Mouse (Mus musculus) heart, postnatal 0 days (tissue): ENCODE measurements around the gene Reep3. TPM values are rescaled to one million over a fixed set of nuclear protein-coding genes. Genes with fewer than 3 reads are reported as not detected.

Source experiments
- ATAC-seq: fragments of 200-750 bp; cut with Nextera tagmentation; 2 replicates; pipeline ENCODE4 v1.8.0; 2017; ENCODE audit warnings: low read depth, moderate number of reproducible peaks, moderate library complexity; ENCODE audit not compliant: insufficient read depth
- DNase-seq: peaks from one replicate; pipeline ENCODE4 v3.0.0-alpha.2; 2016; ENCODE audit warnings: low spot score
- H3K27ac ChIP-seq: fragments of 300-500 bp; sonication (generic); 2 replicates; pipeline ENCODE4 v1.5.1; 2014; ENCODE audit warnings: low read depth, mild to moderate bottlenecking
- H3K27me3 ChIP-seq: fragments of 300-500 bp; sonication (generic); 2 replicates; pipeline ENCODE4 v1.6.1; 2014; ENCODE audit warnings: low read length, mixed read lengths; ENCODE audit not compliant: control insufficient read depth, insufficient read depth
- H3K36me3 ChIP-seq: fragments of 300-500 bp; sonication (generic); replicated peaks from 2 replicates; pipeline ENCODE4 v1.6.1; 2014; ENCODE audit warnings: low read length, mixed read lengths; ENCODE audit not compliant: control insufficient read depth, insufficient read depth
- H3K4me1 ChIP-seq: fragments of 300-500 bp; sonication (generic); 2 replicates; pipeline ENCODE4 v1.6.1; 2014; ENCODE audit warnings: antibody characterized with exemption; ENCODE audit not compliant: control insufficient read depth, insufficient read depth
- H3K4me2 ChIP-seq: fragments of 300-500 bp; sonication (generic); 2 replicates; pipeline ENCODE4 v1.6.1; 2014; ENCODE audit warnings: low read depth, mild to moderate bottlenecking, low read length, moderate library complexity
- H3K4me3 ChIP-seq: fragments of 300-500 bp; sonication (generic); 2 replicates; pipeline ENCODE4 v1.5.1; 2014; ENCODE audit warnings: low read depth, low read length
- H3K9ac ChIP-seq: fragments of 300-500 bp; sonication (generic); replicated peaks from 2 replicates; pipeline ENCODE4 v1.6.1; 2014; ENCODE audit warnings: low read depth, low read length, mixed read lengths
- H3K9me3 ChIP-seq: fragments of 300-500 bp; sonication (generic); replicated peaks from 2 replicates; pipeline ENCODE4 v1.6.1; 2016; ENCODE audit warnings: low read length; ENCODE audit not compliant: control insufficient read depth
- CTCF ChIP-seq: IDR thresholded peaks from 2 replicates; pipeline ENCODE4 v1.5.1; 2016; ENCODE audit warnings: antibody characterized with exemption, control low read depth, low read depth
- EP300 ChIP-seq: IDR thresholded peaks from 2 replicates; pipeline ENCODE4 v1.6.1; 2016; ENCODE audit warnings: antibody characterized with exemption, low read depth
- WGBS: fragments of 180-500 bp; shearing (Covaris S2); extraction: QIAGEN DNeasy Blood & Tissue Kit; methylation state at CpG from one replicate; pipeline ENCODE4 v1.1.7; 2014; 5-methylcytosine and 5-hydroxymethylcytosine counted together
- polyA plus RNA-seq: library from polyadenylated mRNA; unstranded; fragments of >200 nt; fragmentation: Nextera tagmentation; extraction: Ambion mirVana; gene quantifications from 2 replicates; pipeline ENCODE4 v1.2.1, GENCODE M21; 2015
- total RNA-seq: library from RNA; depleted of rRNA; stranded (reverse); fragments of >200 nt; gene quantifications from 2 replicates; pipeline ENCODE4 v1.2.3, GENCODE M21; 2014; ENCODE audit warnings: low replicate concordance

Gene Reep3
- total and polyA plus RNA-seq, 2 experiments from 2014 or later: 26.6 to 26.8 TPM

DNA sequence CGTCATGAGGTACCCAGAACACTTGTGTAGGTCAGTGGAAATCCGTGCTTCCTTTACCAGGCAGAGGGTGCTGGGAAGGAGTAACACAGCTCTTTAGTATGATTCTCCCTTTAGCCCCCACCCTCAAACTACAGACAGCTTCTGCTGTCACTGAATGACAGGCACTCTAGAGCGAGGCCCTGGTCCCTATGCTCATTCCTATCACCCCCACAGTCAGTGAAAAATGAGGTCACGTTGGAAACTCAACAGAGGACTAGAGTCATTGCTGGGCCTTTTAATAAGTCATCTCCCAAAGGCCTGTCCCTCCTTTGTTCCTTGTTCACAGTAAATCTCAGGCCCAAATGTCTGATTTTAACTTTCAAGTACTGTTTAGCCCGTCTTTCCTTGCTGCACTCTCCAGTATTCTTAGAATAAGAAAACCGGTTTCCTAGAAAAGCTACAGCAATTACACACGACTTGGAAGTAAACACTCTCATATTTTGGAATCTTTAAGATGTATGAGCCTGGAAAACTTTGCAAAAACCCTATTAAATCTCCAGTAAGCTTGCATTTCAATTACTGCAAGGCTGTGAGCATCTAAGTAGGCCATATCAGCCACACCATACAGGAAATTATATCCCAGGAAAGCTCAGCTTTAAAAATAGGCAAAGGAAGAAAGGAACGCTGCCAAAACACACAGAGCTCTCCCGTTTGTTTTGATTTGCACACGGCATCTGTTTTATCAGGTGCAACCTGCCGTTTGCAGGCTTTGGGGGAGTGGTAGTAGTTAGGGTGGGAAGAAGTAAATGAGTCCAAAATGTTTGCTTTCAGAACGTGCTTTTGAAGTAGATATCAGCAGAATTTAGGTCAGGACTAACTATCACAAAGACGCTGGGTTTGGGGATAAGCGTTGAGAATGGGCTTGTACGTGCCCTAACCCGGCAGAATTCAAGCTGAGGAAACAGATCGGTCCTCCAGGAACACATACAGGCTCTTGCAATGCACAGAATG is 40.6 kb downstream of the Reep3 start:
- peak; percentile 22; the same call in 1 of the 2 replicates for ATAC-seq
- Histone ChIP-seq H3K27me3 (no peaks in the 10 kb centered on the region), H3K4me3 (peak overlapping the region; percentile 30; the same call in 1 of the 2 replicates), H3K27ac (peak overlapping the region; percentile 91), H3K9me3 (no peaks in the 10 kb centered on the region), H3K4me2 (peak overlapping the region; percentile 49), H3K36me3 (no peaks in the 10 kb centered on the region), H3K9ac (peak overlapping the region; percentile 36; the same call in 1 of the 2 replicates), H3K4me1 (peaks cover 70% of the 10 kb centered on the region)
- DNase-seq: peak; percentile 91
- peak; percentile 81 for TF ChIP-seq EP300
- no peak for TF ChIP-seq CTCF
- 16% methylated on average over 17 of the region's 17 CpGs for WGBS

DNA sequence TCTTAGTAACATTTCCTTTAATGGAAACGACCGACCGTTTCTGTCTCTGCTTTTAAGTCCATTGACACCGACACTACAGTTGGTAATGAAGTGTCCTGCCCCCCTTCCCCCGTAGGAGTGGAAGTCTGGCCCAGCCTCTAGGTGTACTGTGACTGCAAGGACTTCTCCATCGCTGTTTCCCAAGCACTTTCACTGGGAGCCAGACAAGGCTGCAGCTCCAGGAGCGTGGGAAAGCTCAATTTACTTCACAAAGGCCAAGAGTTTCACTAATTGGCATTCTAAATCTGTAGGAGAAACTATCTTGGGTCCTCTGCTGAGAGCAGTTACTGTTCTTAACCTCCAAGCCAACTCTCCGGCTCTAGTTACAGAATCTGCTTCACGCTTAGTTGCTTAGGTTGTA is 43.3 kb downstream of the Reep3 start:
- H3K4me1 ChIP-seq: peaks cover 62% of the 10 kb centered on the region
- no peak overlapping the region for H3K4me2 ChIP-seq
- peak overlapping the region; percentile 71 for H3K27ac ChIP-seq
- 24% methylated on average over 9 of the region's 9 CpGs for WGBS
- H3K36me3 ChIP-seq: no peaks in the 10 kb centered on the region
- peak; percentile 28 for DNase-seq
- TF ChIP-seq EP300: no peak
- no peak for TF ChIP-seq CTCF
- no peaks in the 10 kb centered on the region for H3K9me3 ChIP-seq
- ATAC-seq: no peak
- no peak overlapping the region for H3K4me3 ChIP-seq
- H3K27me3 ChIP-seq: no peaks in the 10 kb centered on the region
- no peak overlapping the region for H3K9ac ChIP-seq

DNA sequence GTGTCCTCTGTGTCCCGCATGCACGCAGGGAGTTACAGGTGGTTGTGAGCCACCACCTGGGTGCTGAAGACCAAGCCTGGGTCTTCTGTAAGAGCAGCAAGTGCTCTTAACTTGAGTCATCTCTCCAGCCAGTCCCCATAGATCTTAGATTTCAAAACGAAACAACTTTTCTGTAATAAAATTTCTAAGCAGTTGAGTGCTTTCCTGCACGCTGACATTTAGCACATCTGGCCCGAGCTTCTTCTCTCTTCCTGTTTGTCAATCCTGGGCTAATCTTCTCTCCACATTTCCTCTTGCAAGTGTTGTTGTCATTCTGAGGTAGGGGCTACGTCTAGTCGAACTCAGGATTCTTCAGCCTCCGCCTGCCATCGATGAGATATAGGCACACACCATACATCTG is 44.3 kb downstream of the Reep3 start:
- no peaks in the 10 kb centered on the region for H3K27me3 ChIP-seq
- H3K27ac ChIP-seq: peak overlapping the region; percentile 71
- H3K4me1 ChIP-seq: peaks cover 52% of the 10 kb centered on the region
- no peak for ATAC-seq
- no peak for TF ChIP-seq CTCF
- TF ChIP-seq EP300: no peak
- no peaks in the 10 kb centered on the region for H3K9me3 ChIP-seq
- 66% methylated on average over 9 of the region's 9 CpGs for WGBS
- H3K4me2 ChIP-seq: no peak overlapping the region
- no peak for DNase-seq
- no peak overlapping the region for H3K4me3 ChIP-seq
- H3K36me3 ChIP-seq: no peaks in the 10 kb centered on the region
- no peak overlapping the region for H3K9ac ChIP-seq

DNA sequence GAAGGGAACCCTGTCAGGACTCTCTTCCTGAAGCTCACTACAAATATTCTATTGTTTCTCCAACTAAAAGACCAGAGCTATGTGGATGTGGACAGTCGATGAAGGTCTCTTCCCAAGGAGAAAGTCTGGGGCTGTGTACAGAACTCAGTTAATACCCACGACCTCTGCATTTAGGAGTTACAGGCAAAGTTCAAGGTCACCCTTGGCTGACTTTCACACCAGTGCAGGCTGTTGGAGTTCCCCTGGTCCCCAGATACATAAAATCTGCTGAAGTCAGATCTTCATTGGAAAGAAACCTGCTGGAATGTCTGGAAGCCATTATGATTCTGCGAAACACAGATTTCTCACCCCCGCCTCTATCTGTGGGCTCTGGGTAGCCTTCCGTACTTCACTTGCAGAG is 45.3 kb downstream of the Reep3 start:
- no peak overlapping the region for H3K4me2 ChIP-seq
- DNase-seq (no peak), ATAC-seq (no peak; the same call in 1 of the 2 replicates)
- H3K27ac ChIP-seq: peak overlapping the region; percentile 71
- H3K9ac ChIP-seq: no peak overlapping the region
- no peak for TF ChIP-seq EP300
- no peak for TF ChIP-seq CTCF
- peaks cover 43% of the 10 kb centered on the region for H3K4me1 ChIP-seq
- no peaks in the 10 kb centered on the region for H3K27me3 ChIP-seq
- WGBS: 67% methylated on average over 5 of the region's 5 CpGs
- H3K36me3 ChIP-seq: no peaks in the 10 kb centered on the region
- H3K4me3 ChIP-seq: no peak overlapping the region
- no peaks in the 10 kb centered on the region for H3K9me3 ChIP-seq

DNA sequence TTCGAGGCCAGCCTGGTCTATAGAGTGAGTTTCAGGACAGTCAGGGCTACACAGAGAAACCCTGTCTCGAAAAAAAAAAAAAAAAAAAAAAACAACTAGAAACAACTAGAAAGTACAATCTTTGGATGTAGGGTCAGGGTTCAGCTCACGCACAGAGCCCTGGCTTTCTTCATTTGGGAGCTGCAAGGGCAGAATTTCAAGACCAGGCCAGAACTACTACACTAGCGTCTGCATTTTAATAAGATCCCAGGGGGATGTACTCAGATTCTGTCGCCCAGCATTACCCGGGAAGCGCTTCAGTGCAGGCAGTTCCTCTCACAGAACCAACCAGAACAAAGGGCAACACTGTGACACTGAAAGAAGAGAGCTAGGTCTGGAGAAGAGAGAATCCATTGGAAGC is 46.0 kb downstream of the Reep3 start:
- peak overlapping the region; percentile 71 for H3K27ac ChIP-seq
- TF ChIP-seq EP300: no peak
- no peak for TF ChIP-seq CTCF
- no peak for ATAC-seq

More for the DNA sequence above, 46.0 kb downstream of the Reep3 start:
- 71% methylated on average over 7 of the region's 7 CpGs for WGBS
- Histone ChIP-seq H3K9me3 (no peaks in the 10 kb centered on the region), H3K9ac (no peak overlapping the region), H3K4me1 (peaks cover 39% of the 10 kb centered on the region), H3K27me3 (no peaks in the 10 kb centered on the region), H3K4me2 (no peak overlapping the region), H3K4me3 (no peak overlapping the region), H3K36me3 (no peaks in the 10 kb centered on the region)
- DNase-seq: no peak
